Mouse (Mus musculus) left cerebral cortex, adult 8-10 months (tissue): ENCODE results near the gene 1700001J03Rik. TPM values are rescaled to one million over a fixed set of nuclear protein-coding genes. Genes with fewer than 3 reads are reported as not detected.
"Not testable (repeated sequence)": the region's sequence is repeated elsewhere in the genome, so short reads cannot be mapped to it uniquely, and the experiment has no call there.

Experiments used
- DNase-seq, 2 experiments: peaks; one replicate each; pipeline ENCODE4 v3.0.0; 2022; ENCODE audit warnings: low spot score in 2 of 2
- total RNA-seq, 4 experiments: library from RNA; stranded (reverse); gene quantifications; 2 replicates each; pipeline ENCODE4 v1.2.4; 2022

Gene 1700001J03Rik
- 1 to 10 TPM; 1.2 to 1.8 (median 1.4) TPM for total RNA-seq

DNA sequence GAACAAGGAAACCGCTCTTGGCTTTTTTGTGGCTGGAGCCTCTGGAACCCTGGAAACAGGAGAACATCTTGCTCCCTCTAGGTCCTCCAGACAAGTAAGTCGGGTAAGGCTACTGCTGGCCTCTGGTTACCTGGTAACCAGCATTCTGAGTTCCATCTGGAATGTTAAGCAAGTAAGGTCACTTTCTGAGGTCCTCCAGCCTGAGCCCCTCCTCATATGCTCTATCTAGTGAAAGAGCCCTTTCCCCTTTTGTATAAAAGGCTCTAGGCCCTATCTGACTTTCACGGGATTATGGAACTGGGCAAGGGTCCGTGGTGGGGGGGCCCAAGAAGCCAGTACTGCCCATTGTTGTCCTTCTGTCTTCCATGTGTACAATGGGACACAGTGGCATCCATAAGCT, at the start of gene 1700001J03Rik:
1700001J03Rik (minus strand) TSS at position 101 of the 400 bp plus-strand sequence.
- not testable (repeated sequence) for DNase-seq

DNA sequence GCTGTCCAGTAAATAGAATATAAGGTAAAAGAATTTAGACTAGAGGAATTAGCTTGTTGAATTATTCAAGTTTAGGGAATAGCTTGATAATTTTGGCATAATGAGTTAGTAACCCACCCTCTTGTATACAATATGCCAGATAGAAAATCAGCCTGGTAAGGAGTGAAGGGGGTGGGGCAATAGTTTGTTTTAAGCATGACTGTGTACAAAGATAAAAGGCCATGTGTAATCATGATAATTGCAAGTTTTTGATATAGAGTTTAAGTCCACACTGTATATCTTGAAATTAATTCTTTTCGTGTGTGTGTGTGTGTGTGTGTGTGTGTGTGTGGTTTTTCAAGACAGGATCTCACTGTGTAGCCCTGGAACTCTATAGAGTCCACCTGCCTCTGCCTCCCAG, 49.2 kb upstream of the 1700001J03Rik start:
- no peak for DNase-seq

DNA sequence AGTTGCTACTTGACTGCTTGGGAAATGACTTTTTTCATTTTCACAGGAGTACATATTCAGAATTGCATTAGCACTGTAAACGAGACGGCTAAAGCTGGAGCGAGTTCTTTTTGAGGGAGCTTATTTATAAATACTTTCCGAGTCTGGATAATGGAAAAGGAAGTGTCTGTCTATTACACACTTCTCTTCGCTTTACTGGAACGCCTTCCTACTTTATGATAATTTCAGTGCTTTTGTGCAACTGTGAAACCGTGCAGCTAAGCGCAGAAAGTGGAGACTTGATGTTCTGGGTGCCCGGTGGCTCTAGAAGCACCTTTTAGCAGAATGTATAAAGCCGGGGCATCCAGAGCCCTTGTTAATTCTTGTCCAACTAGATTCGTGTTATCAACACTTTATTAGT, 47.7 kb upstream of the 1700001J03Rik start:
- DNase-seq = no peak

DNA sequence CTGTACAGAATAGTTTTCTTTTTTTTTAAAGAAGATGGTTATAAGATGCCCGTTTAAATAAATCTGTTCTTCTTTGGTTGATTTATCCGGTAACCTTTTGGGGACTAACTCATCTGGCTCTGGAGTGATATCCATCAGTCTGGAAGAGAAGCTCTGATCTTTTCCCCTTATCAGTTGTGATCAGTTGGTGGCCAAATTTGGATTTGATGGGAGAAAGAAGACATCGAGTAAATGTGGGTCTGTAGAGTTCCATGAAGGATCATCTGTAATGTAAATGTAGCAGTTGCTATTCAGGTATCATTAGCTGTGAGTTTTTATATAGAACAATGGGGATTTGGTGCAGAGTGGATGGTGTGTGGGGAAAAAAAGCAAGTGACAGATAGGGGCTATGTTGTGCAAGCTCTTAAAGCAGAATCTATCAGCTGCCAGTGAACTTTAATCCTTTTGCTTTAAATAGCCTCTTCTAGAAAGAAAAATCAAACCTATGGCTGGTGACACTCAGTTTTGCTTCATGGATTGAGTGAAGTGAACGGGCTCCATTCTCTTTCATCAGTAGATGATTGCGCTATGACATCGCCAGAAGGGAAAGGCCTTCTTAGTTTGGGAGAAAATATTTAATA, 47.1 kb upstream of the 1700001J03Rik start:
- DNase-seq = no peak

DNA sequence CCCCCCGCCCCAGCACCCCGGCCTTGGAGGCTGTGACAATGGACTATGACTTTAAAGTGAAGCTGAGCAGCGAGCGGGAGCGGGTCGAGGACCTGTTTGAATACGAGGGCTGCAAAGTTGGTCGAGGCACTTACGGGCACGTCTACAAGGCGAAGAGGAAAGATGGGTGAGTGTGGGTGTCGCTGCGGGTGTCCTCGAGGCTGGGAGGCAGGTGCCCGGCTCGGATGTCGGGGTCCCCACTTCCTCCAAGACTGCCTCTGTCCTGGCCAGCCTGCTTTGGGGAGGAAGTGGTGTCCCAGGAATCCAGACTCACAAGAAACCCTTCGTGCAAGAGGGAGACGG, 46.5 kb upstream of the 1700001J03Rik start:
- DNase-seq = peak in 1 of 2 experiments; percentile 29

DNA sequence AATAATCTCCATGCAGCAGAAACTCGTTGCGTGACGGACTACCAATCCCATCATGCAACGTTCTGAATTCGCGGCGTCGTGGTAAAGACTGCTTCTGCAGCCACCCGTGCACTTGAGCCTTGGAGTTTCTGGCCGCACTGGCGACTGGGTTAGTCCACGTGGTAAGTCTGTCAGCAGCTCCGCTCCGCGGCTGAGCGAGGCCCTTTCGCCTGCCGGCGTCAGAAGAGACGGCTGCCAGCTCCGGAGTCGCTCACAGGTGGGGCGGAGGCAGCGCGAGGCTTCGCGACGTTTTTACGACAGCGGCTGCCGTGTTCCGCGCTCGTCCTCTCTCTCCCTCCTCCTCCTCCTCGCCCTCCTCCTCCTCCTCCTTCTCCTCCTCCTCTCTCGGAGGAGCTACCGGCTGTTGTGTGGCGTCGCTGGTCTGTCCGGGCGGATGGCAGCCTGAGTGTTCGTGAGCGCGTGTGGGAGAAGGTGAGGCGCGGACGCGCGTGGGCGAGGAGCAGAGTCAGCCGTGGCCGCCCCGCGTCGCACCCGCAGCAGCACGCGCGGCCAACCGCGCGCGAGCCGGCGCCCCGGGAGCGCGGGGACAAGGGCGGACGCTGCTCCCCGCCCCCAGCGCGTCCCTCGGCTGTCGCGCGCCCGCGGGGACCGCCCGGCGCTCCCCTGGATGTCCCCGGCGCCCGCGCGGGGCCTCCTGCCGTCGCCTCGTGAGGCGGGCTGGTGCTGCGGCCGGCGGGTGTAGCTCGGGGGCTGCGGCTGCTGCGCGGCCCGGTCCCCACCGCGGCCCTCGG, 46.0 kb upstream of the 1700001J03Rik start, which contains the start of gene Cdk8:
Cdk8 (plus strand) TSS at position 367 of the 791 bp plus-strand sequence.
- peak; percentile 90 to 95 for DNase-seq

DNA sequence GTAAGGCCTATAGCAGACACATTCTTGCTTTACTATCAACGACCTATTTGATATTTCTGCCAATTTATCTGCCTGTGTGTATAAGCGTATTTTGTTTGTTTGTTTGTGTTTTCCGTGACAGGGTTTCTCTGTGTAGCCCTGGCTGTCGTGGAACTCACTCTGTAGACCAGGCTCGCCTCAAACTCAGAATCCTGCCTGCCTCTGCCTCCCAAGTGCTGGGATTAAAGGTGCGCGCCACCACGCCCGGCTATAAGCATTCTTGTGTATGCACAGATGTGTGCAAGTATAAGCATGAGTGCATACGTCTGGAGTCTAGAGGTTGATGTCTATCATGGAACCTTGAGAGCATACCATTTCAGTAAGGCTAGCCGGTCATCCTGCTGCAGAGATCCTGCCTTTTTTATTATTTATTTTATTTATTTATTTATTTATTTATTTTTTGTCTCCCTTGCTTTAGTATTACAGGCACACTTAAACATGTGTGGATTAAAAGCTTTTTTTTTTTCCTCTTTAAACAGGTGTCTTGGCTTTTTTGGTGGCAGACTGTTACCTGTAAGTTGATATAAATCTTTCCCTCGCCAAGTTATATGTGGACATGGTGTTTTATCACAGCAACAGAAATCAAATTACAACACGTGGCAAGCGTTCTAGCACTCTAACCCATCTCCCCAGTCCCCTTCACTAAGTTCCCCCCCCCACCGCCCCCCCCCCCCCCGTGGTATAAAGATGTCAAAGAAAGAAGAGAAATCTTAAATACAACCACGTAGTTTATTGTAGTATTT, 45.0 kb upstream of the 1700001J03Rik start:
- no peak for DNase-seq

DNA sequence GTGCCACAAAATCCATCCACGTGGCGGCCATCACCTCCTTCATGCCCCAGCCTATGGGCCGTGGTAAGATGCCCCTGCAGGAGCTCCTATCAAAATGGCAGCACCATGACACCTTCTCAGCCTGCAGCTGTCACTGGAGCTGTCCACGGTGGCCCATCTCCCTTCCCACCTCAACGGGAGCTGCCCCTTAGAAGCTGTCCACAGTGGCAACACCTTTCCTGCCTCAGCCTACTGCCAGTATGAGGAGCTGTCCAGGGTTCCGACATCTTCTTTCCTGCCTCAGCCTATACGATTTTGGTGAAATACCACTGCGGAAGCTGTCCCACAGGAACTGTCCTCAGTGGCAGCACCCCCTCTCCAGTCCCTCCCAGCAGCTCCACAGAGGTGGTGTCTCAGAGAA, 42.4 kb upstream of the 1700001J03Rik start:
- no peak for DNase-seq

DNA sequence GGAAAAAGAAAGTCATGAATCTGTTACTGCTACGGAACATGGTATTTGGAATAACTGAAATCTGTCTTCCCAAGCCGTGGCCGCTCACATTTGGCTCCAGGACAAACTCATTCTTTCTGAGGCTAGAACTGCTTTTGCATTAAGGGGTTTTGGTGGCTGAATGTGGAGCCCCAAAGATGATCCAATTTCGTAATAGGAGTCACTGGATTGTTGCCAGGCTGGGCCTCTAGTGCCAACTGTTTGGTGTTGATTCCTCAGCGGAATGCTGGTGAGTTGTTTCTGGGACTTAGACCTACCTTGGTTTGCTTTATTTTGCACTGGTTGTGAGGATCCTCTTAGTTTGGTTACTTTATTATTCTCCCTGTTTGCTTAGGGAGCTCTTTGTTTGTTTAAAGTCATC, 38.7 kb upstream of the 1700001J03Rik start:
- no peak for DNase-seq

DNA sequence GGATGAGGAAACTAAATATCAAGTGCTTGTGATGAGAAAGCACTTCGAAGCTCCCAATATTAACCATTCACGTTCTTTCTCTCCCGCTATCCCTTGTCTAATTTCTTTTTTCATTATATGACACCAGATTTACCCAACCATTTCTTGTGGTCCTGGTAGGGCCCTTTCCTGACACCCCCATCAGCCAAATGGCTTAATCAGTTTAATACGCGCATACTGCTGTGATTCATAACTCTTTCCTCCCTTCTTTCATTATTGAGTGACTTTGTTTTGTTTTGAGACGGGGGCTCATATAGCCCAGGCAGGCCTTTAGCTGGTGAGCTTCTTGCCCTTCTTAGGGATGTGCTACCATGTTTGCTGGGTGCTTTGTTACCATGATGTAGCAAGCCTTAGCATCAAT, 36.6 kb upstream of the 1700001J03Rik start:
- no peak for DNase-seq

DNA sequence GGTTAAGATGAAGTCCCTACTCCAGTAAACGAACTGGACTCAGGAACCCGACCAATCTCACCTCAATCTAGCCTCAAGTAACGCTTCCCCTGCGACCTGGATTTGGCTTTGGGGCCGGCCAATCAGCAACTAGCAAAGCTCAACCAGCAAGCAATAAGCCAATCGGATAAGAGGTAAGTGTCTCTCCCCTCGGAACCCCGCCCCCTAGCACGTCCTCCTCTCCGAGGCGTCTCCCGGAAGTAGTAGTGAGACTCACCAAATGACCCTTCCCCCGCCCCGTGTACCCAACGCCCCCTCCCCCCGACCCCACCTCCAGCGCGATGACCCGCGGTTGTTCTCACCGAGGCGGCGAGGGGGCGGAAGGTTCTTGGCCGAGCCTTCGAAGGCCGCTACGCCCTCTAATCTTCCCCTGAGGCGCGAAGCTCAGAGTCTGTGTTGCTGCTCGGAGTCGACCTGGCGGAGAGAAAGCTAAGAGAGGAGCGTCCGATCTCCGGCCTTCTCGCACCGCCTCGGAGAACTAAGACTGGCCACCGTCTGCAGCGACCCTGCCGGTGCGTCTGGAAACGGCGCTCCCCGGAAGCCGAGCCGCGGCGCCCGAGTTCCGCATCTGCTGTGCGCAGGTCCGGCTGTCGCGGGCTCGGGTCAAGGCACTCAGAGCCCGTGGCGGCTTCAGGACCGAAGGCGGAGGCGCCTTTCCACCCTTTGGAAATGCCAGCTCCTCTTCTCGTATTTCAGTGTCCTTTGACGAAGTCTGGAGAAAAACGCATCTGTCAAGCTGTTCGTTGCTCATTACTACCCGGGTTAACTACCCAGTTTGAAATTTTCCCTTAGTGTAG, 36.0 kb upstream of the 1700001J03Rik start, which contains the start of gene Rnf6:
Rnf6 (minus strand) TSS at position 677 of the 836 bp plus-strand sequence.
- peak; percentile 77 to 96 for DNase-seq

DNA sequence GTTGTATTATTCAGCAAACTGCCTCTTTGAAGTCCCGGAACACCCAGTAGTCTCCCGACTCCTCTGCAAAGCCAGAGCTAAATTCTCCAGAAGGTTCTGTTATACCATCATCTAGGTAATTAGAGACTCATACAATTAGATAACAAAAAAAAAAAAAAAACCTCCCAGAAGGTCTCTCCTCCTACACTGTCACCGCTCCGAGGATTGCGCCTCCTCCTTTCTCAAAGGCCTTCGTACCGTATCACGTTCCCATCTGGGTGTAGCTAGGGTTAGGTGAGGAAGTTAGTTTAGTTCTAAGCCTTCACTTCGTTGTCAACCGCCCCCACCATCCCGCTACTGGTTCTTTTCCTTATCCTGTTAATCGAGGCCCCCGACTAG, 35.4 kb upstream of the 1700001J03Rik start:
- DNase-seq = no peak

DNA sequence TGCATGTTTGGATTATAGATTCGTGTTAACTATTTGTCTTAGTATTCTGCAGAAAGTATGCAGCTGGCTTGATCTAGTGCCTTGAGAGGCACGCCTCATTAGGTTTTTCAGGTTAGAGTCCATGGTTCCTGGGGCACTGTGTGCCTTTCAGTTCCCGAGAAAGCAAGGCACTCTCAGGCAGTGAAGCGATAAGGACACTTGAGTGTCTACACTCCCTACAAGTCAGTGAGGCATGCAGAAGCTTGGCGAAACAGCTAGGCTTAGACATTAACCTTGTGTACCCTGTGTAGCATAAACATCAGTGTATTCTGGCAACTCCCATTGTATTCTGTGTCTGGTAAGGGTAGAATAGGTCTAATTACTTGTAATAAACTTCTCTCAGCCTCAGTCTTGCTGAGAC, 20.4 kb upstream of the 1700001J03Rik start:
- DNase-seq = no peak

DNA sequence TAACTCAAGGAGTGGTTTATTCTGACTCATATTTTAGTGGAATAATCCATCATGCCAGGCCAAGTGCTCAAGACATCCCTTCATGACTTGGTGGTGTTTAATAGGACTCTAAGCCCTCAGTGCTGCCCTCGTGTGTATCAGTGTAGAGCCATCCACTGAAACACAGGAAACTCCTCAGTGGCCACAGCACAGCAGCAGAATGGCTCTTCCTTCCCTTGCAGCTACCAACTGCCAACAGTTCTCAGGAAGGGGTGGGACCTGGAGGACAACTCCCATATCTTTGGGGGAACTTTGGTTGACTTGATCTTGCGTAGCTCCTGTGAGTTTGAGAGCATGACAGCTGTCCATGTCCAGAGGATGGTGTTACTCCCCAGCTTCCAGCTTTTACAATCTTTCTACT, 18.8 kb upstream of the 1700001J03Rik start:
- no peak for DNase-seq

DNA sequence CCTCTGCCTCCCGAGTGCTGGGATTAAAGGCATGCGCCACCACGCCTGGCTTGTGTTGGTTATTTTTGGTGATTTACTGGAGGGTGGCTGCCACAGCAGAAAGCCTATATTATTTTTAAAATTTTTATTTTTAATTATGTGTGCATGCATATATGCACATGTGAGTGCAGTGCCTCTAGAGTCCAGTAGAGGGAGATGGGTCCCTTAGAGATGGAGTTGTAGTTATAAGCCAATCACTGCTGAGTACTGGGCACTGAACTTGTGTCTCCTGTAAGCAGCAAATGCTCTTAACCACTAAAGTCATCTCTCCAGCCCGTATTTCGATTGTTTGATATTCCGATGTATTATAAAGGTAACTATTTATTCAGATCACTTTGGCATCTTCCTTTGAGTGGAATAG, 15.5 kb upstream of the 1700001J03Rik start:
- no peak for DNase-seq

DNA sequence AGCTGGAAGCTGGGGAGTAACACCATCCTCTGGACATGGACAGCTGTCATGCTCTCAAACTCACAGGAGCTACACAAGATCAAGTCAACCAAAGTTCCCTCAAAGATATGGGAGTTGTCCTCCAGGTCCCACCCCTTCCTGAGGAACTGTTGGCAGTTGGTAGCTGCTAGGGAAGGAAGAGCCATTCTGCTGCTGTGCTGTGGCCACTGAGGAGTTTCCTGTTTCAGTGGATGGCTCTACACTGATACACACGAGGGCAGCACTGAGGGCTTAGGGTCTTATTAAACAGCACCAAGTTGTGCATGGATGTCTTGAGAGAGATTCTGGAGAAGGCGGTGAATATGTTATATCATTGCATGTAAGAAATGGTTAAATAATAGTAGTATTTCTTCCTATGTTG, 14.4 kb upstream of the 1700001J03Rik start:
- DNase-seq = no peak

DNA sequence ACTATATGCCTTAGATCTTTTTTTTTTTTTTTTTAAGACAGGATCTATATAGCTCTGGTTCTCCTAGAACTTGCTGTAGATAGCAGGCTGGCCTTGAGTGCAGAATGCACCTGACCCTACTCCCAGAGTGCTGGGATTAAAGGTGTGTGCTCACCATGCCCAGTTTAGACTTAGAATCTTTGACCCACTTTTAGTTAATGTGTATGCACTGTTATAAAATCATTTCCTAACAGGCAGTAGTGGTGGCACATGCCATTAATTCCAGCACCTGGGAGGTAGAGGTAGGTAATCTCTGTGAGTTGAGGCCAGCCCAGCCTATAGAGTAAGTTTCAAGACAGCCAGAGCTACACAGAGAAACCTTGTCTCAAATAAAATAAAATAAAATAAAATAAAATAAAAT, 14.0 kb upstream of the 1700001J03Rik start:
- no peak for DNase-seq

DNA sequence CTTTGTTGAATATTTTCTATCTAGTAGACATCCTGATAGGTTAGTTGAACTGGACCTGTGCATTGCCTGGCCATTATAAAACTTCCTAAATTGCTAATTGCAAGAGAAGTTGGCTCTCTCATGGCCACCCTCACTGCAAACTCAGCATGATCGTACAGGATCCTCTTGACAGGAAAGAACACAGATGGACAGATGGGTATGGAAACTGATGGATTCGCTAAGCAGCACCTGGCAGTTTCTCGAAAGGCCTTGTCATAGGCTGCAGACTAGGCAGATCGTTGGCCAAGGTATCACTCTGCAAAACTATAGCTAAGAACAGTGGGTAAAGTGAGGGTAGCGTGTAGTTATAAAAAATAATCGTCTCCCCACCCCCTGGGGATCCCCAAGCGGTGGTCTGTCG, 8.3 kb upstream of the 1700001J03Rik start:
- no peak for DNase-seq

DNA sequence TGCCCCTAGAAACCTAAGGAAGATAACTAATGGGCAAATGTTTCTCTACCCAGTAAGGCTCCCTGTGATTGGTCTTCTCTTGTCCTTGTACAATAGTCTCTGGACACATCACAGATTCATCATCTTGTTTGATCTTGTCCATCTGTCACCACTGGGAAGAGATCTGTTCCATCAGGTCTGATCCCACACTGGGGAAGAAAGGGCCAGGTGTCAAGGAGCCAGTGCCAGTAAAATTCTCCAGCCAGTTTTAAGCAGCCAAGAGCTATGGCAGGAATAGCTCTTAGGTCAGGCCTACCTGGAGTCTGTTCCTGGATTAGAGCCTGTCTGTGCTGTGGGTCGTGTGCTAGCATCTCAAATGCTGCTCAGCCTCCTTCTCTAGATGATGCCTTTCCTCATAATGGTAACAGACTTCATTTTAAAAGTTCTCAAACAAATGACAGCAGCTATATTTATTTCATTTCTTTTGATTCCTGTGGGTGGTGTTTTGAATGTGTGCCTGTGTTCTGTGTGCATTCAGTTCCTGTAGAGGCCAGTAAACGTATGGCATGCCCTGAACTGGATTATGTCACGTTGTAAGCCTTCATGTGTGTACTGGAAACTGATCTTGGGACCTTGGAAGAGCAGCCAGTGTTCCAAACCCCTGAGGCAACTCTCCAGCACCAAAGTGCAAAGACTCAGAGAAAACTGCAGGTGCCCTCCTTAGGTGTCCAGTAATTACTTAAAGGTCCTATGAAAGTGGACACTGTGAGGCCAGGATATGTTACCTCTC, 5.6 kb upstream of the 1700001J03Rik start:
- no peak for DNase-seq

DNA sequence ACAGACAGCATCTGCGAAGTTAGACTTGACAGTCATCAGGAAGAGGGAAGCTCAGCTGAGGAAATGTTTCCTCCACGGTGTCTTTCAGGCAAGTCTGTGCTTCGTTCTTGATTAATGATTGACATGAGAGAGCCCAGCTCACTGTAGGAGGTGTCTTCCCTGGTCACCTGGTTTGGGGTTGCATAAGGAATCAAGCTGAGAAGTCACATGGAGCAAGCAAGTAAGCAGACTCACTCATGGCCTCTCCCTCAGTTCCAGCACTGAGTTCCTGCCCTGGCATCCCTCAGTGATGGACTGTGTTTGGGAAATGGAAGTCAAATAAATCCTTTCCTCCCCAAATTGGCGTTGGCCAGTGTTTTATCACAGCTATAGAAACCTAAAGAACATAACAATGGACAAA, 5.0 kb upstream of the 1700001J03Rik start:
- DNase-seq = no peak

DNA sequence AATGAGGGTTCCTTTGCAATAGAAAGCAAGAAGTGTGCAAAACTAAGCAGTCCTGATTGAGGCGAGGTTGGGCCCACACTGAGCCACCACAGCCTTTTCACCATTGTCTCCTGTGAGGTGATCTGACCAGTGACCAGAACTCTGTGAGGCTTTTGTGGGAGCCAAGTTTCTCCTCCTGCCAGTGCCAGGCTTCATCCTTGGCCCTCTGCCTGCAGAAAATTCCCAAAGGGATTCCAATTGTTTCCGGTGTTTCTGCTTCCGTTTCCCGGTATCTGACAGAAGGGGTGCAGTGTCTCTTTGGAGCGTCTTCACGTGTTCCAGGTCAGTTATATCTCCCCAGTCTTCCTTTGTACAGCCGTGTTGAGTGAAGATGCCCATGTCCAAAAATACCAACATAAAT, 3.6 kb upstream of the 1700001J03Rik start:
- DNase-seq = no peak
